Mouse (Mus musculus) left cerebral cortex, postnatal 4 days (tissue): ENCODE measurements at regions not wholly inside any gene's neighbourhood (a gene's known extent, or its start where the extent isn't known, plus 50 kb on each side); places are given as distances from the start of the nearest gene placed in this dataset.

Experiments used
- DNase-seq: peaks from one replicate; pipeline ENCODE4 v3.0.0-alpha.2; 2022
- intact Hi-C: fragments of 180-260 bp; cut with DNase I; formaldehyde crosslinking; loops from one replicate; pipeline ENCODE4 v1.15.1; 2025

GRCm38 (mm10) chr6:140304105-140304504 lies 119.7 kb upstream of the Plekha5 start:
- DNase-seq = no peak
- intact Hi-C loops = no loop called here

- intact Hi-C loops = no loop called here
- peak; percentile 56 for DNase-seq
Measured at GRCm38 (mm10) chr6:140300470-140301145, 123.2 kb upstream of the Plekha5 start.

- intact Hi-C loops = loop anchor here (10.0 kb wide), 1 partner anchor 125 kb away; the partner anchor contains the start of gene Plekha5
- DNase-seq = no peak
Measured at GRCm38 (mm10) chr6:140299653-140300052, 124.2 kb upstream of the Plekha5 start.

DNA sequence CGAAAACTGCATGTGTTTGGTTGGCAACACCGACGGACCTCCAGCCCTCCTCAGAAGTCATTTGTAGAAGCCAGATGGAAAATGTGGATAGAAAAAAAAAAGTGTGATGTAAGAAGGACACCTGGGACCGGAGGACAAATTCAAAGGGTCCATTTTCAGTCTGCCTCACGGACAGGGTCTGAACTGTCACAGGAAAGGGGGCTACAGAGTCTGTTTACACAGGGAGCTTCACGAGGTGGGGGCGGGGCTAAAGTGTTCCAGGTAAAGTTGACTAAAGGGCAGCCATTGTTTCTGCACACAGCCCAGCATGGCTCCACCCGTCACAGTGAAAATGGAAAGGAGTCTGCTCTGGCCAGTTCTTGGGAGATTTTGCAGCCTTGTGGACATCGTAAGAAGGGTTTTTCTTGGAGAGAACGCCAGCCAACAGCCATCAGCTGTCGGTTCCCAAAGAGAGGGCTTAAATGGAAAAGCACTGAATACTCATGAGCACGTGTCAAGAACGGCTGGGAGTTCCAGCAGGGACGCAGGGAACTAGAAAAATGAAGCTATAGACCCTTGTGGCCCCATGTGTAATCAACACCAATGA lies 125.8 kb upstream of the Plekha5 start:
- intact Hi-C loops = loop anchor here (10.0 kb wide), 1 partner anchor 127 kb away; the partner anchor contains the start of gene Plekha5
- DNase-seq = peak; percentile 18

GRCm38 (mm10) chr6:140297561-140297960 lies 126.3 kb upstream of the Plekha5 start:
- no peak for DNase-seq
- intact Hi-C loops = loop anchor here (10.0 kb wide), 1 partner anchor 127 kb away; the partner anchor contains the start of gene Plekha5

- DNase-seq = peak; percentile 16
- intact Hi-C loops = loop anchor here (10.0 kb wide), 1 partner anchor 135 kb away; the partner anchor contains the start of gene Plekha5
Measured at GRCm38 (mm10) chr6:140290109-140290508, 133.7 kb upstream of the Plekha5 start.

DNA sequence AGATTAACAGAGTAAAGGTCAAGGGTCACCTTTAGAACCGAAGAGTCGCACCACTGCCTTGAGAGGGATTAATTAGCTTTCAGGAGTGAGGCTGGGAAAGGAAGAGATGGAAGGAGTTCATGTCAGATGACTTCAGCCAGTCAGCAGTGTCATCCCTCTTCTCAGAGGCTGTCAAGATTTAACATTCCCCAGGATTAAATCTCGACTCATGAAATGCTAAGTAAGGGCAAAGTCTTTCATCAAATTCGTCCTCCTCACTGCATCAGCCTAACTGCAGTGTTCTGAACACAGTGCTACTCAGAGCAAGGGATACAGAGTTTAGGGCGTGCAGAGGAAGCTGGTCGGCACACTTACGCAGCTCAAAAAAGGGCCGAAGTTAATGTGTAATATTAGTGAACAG lies 135.1 kb upstream of the Plekha5 start:
- no peak for DNase-seq
- intact Hi-C loops = no loop called here

DNA sequence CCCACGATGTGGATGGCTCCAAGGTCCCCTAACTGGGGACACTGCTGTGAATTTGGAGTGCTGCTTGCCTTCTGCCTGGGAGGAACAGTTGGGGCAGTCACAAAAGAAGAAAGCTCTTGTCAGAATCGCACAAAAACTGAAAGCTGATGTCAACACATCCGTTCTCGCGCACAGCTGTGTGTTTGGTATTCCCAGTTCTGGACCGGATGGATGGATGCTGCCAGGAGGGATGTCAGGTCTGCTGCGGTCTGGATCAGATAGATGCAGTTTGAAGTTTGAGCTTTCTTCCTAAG lies 141.6 kb upstream of the Plekha5 start:
- peak; percentile 6 for DNase-seq
- intact Hi-C loops = no loop called here

- intact Hi-C loops = no loop called here
- DNase-seq = no peak
Measured at GRCm38 (mm10) chr6:140281488-140282284, 142.2 kb upstream of the Plekha5 start.

- no peak for DNase-seq
- intact Hi-C loops = no loop called here
Measured at GRCm38 (mm10) chr6:140280817-140281475, 142.9 kb upstream of the Plekha5 start.

GRCm38 (mm10) chr6:140279736-140280370 lies 144.0 kb upstream of the Plekha5 start:
- peak; percentile 21 for DNase-seq
- intact Hi-C loops = no loop called here

DNA sequence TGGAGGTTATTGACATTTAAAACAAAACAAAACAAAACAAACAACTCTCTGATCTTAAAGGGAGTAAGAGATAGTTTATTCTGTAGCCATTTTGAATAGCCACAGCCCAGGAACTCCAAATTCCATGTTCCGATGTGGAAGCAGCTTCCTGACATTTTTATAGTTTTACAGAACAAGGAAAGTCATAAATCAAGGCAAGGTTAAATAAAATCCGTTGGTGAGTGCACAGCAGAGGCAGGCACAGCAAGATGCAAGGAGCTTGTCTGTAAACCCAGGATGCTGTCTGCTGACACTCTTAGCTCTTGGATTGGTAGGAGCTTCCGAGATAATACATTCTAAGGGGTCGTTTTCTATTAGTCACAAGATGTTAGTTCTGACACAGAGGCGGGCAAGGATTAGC lies 145.1 kb upstream of the Plekha5 start:
- DNase-seq = no peak
- intact Hi-C loops = no loop called here

DNA sequence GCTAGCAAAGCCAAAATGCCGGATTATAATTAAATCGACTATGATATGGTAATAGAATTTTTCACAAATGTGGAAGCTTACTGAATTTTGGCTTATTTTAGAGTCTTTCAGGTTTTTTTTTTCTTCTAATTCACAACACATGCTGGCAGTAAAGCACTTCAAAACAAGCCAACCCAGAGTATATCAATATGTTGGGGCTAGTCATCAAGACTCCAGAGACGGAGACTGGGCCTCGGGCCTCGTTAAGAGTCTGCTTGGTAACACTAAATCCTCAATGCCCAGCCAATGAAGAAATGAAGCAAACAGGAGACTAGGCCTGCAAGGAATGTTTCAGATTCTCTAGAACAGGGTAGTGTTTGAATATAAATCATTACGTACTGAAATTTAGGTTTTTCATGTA lies 153.3 kb upstream of the Plekha5 start:
- intact Hi-C loops = no loop called here
- no peak for DNase-seq

GRCm38 (mm10) chr6:140268315-140269070 lies 155.4 kb upstream of the Plekha5 start:
- DNase-seq = no peak
- intact Hi-C loops = no loop called here

- intact Hi-C loops = no loop called here
- no peak for DNase-seq
Measured at GRCm38 (mm10) chr6:140263920-140264319, 159.9 kb upstream of the Plekha5 start.

DNA sequence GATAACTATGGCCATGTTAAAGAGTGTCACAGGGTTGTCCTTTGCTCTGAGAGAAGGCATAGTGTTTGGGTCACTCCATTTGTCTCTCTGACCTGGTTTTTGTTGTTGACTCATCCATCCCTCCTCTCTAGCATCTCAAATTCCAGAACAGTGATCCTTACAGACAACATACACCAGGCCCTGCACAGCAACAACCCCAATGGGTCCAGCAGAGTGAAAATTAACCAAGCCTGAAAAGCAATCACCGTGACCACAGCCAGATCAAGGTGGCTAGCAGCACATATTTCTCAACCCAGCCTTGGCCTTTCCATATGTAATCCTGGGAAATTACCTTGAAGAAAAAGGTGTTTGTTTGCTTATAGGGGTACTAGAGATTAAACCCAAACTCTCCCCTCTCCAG lies 162.0 kb upstream of the Plekha5 start:
- intact Hi-C loops = no loop called here

GRCm38 (mm10) chr6:140258761-140259160 lies 165.1 kb upstream of the Plekha5 start:
- intact Hi-C loops = no loop called here
- DNase-seq = no peak

More for the DNA sequence above, 162.0 kb upstream of the Plekha5 start:
- DNase-seq = no peak

GRCm38 (mm10) chr6:140258101-140258500 lies 165.8 kb upstream of the Plekha5 start:
- no peak for DNase-seq
- intact Hi-C loops = no loop called here

- intact Hi-C loops = no loop called here
- DNase-seq = no peak
Measured at GRCm38 (mm10) chr6:140251527-140251926, 172.3 kb upstream of the Plekha5 start.
